In genomic region chr17:83271509-83271908, GRCm38 (mm10) we compare ENCODE assay signal across 7 mouse cellular contexts. TPM values are rescaled to one million over a fixed set of nuclear protein-coding genes. Genes with fewer than 3 reads are reported as not detected.
DNase-seq lines count a peak whose midpoint lies in the region; ATAC-seq and TF ChIP-seq lines count a peak whose summit lies in the region.

No protein-coding gene starts in this region.

- no peaks in the 10 kb centered on the region for H3K9me3 ChIP-seq in ES-Bruce4 (replicated peaks; ENCODE audit: control insufficient read depth, insufficient read depth, low read length, poor library complexity, severe bottlenecking)
- no peaks in the 10 kb centered on the region for H3K9me3 ChIP-seq in midbrain, embryonic 14.5 days (ENCODE audit: control insufficient read depth, low read length)

- peak; percentile 42 for TF ChIP-seq CTCF in ES-Bruce4 (IDR thresholded peaks at IDR 0.05; ENCODE audit: low read depth, low read length)

- no peaks in the 10 kb centered on the region for H3K4me1 ChIP-seq in ES-Bruce4 (ENCODE audit: control insufficient read depth, insufficient read depth, low read length)
- H3K4me1 ChIP-seq in midbrain, embryonic 14.5 days (ENCODE audit: control insufficient read depth, insufficient read depth, low read length): 0 out of 2 replicates have a peak, but pooled peaks cover 3% of the 10 kb centered on the region

- ATAC-seq in midbrain, embryonic 14.5 days (ENCODE audit: low FRiP score, low TSS enrichment): no peak

- no peak overlapping the region for H3K4me3 ChIP-seq in ES-Bruce4 (ENCODE audit: low read depth, low read length)
- H3K4me3 ChIP-seq in midbrain, embryonic 14.5 days (replicated peaks; ENCODE audit: low read depth, low read length): no peak overlapping the region

- no peak overlapping the region for H3K4me2 ChIP-seq in midbrain, embryonic 14.5 days (ENCODE audit: low read length)

- TF ChIP-seq EP300 in ES-Bruce4 (IDR thresholded peaks at IDR 0.05; ENCODE audit: insufficient read depth, low read depth, low read length): no peak

- H3K9ac ChIP-seq in ES-Bruce4 (ENCODE audit: low read depth, poor library complexity, severe bottlenecking): no peak overlapping the region
- H3K9ac ChIP-seq in midbrain, embryonic 14.5 days (replicated peaks; ENCODE audit: low read length): no peak overlapping the region

- H3K27me3 ChIP-seq in ES-Bruce4 (ENCODE audit: control insufficient read depth, insufficient read depth, low read length, poor library complexity, severe bottlenecking): no peaks in the 10 kb centered on the region; the same call in 1 of the 2 replicates
- H3K27me3 ChIP-seq in midbrain, embryonic 14.5 days (ENCODE audit: control insufficient read depth, insufficient read depth, low read length): no peaks in the 10 kb centered on the region; the same call in 1 of the 2 replicates

- H3K36me3 ChIP-seq in ES-Bruce4 (ENCODE audit: control insufficient read depth, insufficient read depth, low read length, poor library complexity, severe bottlenecking): no peaks in the 10 kb centered on the region
- H3K36me3 ChIP-seq in midbrain, embryonic 14.5 days (ENCODE audit: control insufficient read depth, insufficient read depth, low read length): no peaks in the 10 kb centered on the region

- H3K27ac ChIP-seq in ES-Bruce4 (ENCODE audit: insufficient read depth, low read length): no peak overlapping the region
- H3K27ac ChIP-seq in midbrain, embryonic 14.5 days (replicated peaks; ENCODE audit: low read depth, low read length): no peak overlapping the region

- TF ChIP-seq POLR2A in ES-Bruce4 (IDR thresholded peaks at IDR 0.05; ENCODE audit: insufficient read depth, low read length): no peak

- DNase-seq in B cell, adult 2 months: peak; percentile 91
- DNase-seq in c-Kit-positive CD71-positive TER-119-negative erythroid progenitor cells, embryonic 14.5 days (ENCODE audit: low read depth): peak; percentile 64
- DNase-seq in gastrocnemius, postnatal 10 days: peak; percentile 89
- peak; percentile 89 for DNase-seq in layer of hippocampus, postnatal 10 days (ENCODE audit: low spot score in 2 of 2)
- DNase-seq in midbrain, embryonic 14.5 days: peak; percentile 94
- peak; percentile 61 to 78 for DNase-seq in spleen, postnatal 14 days (ENCODE audit: low spot score in 2 of 2)

- WGBS in midbrain, embryonic 14.5 days: 2% methylated on average over 3 of the region's 3 CpGs

RNA-seq across cellular contexts. Expression of gene Pkdcc, which starts 56.4 kb away (rescaled TPM):
- 9.7 and 12.3 TPM in 2 replicates for polyA plus RNA-seq in ES-Bruce4 (2011; ENCODE audit: insufficient read depth, insufficient read length, low read depth, missing spikeins)
- total RNA-seq in gastrocnemius, postnatal 10 days (2021): 10 to 100 TPM; 54.0 to 54.2 TPM
- 10 to 100 TPM; 19.1 to 22.1 TPM for total RNA-seq in layer of hippocampus, postnatal 10 days (2021)
- 5.1 and 7.2 TPM in 2 replicates for polyA plus RNA-seq in midbrain, embryonic 14.5 days (2014; fragmentation: Nextera tagmentation; extraction: Ambion mirVana)
